Mouse (Mus musculus) MEL (cell line): ENCODE data around the gene 9430097D07Rik. TPM values are rescaled to one million over a fixed set of nuclear protein-coding genes. Genes with fewer than 3 reads are reported as not detected.

Source experiments
- DNase-seq: peaks from one replicate; pipeline ENCODE4 v3.0.0; 2011; ENCODE audit warnings: low read depth, low spot score
- H3K27ac ChIP-seq: 2 replicates; pipeline ENCODE4 v1.5.1; 2012; ENCODE audit warnings: low read depth, mild to moderate bottlenecking, control low read depth, low read length, moderate library complexity; ENCODE audit not compliant: control insufficient read depth
- H3K27me3 ChIP-seq, 2 experiments: fragments of 150-350 bp in 1 of 2; sonication (generic) in 1 of 2; 2 replicates each; pipeline ENCODE4 v1.6.1; 2012; ENCODE audit warnings: low read length in 2 of 2, mild to moderate bottlenecking in 2 of 2, improper control_type of control experiment in 1 of 2, moderate library complexity in 1 of 2; ENCODE audit not compliant: insufficient read depth in 2 of 2, control insufficient read depth in 1 of 2
- H3K36me3 ChIP-seq, 2 experiments: 2 replicates each; pipeline ENCODE4 v1.6.1; 2012 to 2014; ENCODE audit warnings: low read length in 2 of 2, improper control_type of control experiment in 1 of 2, inconsistent platforms in 1 of 2, mild to moderate bottlenecking in 1 of 2; ENCODE audit not compliant: insufficient read depth in 2 of 2, control insufficient read depth in 1 of 2
- H3K4me1 ChIP-seq, 2 experiments: fragments of 150-350 bp in 1 of 2; sonication (generic) in 1 of 2; 2 replicates each; pipeline ENCODE4 v1.6.1; 2012; ENCODE audit warnings: low read length in 2 of 2, improper control_type of control experiment in 1 of 2, mild to moderate bottlenecking in 1 of 2; ENCODE audit not compliant: insufficient read depth in 2 of 2, control insufficient read depth in 1 of 2
- H3K4me3 ChIP-seq, 2 experiments: fragments of 150-350 bp in 1 of 2; sonication (generic) in 1 of 2; 2 replicates each; pipeline ENCODE4 v1.5.1; 2012; ENCODE audit warnings: low read depth in 2 of 2, low read length in 2 of 2, mild to moderate bottlenecking in 2 of 2, moderate library complexity in 2 of 2, control low read depth in 1 of 2, improper control_type of control experiment in 1 of 2; ENCODE audit not compliant: control insufficient read depth in 1 of 2, insufficient read depth in 1 of 2
- H3K79me2 ChIP-seq: 2 replicates; pipeline ENCODE4 v1.6.1; 2012; ENCODE audit warnings: mild to moderate bottlenecking, low read length, moderate library complexity; ENCODE audit not compliant: control insufficient read depth, poor library complexity, insufficient read depth
- H3K9ac ChIP-seq: 2 replicates; pipeline ENCODE4 v1.6.1; 2012; ENCODE audit warnings: low read depth, mild to moderate bottlenecking, control low read depth, low read length, moderate library complexity; ENCODE audit not compliant: control insufficient read depth, poor library complexity, severe bottlenecking
- H3K9me3 ChIP-seq: fragments of 150-350 bp; sonication (generic); replicated peaks from 2 replicates; pipeline ENCODE4 v1.6.1; 2012; ENCODE audit warnings: mild to moderate bottlenecking, low read length, improper control_type of control experiment, moderate library complexity; ENCODE audit not compliant: insufficient read depth
- BHLHE40 ChIP-seq: IDR thresholded peaks from 2 replicates; pipeline ENCODE4 v1.6.1; 2012; ENCODE audit warnings: low read depth, mild to moderate bottlenecking, inconsistent platforms, low read length, improper control_type of control experiment, borderline replicate concordance
- CHD1 ChIP-seq: IDR thresholded peaks from 2 replicates; pipeline ENCODE4 v1.6.1; 2012; ENCODE audit warnings: low read depth, mild to moderate bottlenecking, inconsistent platforms, low read length, improper control_type of control experiment
- E2F4 ChIP-seq: IDR thresholded peaks from 2 replicates; pipeline ENCODE4 v1.6.1; 2011; ENCODE audit warnings: low read depth, low read length, improper control_type of control experiment, borderline replicate concordance
- ELF1 ChIP-seq: IDR thresholded peaks from 2 replicates; pipeline ENCODE4 v1.6.1; 2014; ENCODE audit warnings: low read depth, mild to moderate bottlenecking, inconsistent platforms, low read length, improper control_type of control experiment, moderate library complexity
- GABPA ChIP-seq: IDR thresholded peaks from 2 replicates; pipeline ENCODE4 v1.6.1; 2012; ENCODE audit warnings: low read depth, mild to moderate bottlenecking, inconsistent platforms, low read length, improper control_type of control experiment, moderate library complexity
- HCFC1 ChIP-seq: IDR thresholded peaks from 2 replicates; pipeline ENCODE4 v1.6.1; 2012; ENCODE audit warnings: low read depth, mild to moderate bottlenecking, inconsistent platforms, low read length, improper control_type of control experiment, moderate library complexity
- KAT2A ChIP-seq: conservative IDR thresholded peaks from 2 replicates; pipeline ENCODE4 v1.6.1; 2012; ENCODE audit warnings: low read depth, low read length, improper control_type of control experiment, inconsistent platforms
- MAFK ChIP-seq: IDR thresholded peaks from 2 replicates; pipeline ENCODE4 v1.6.1; 2011; ENCODE audit warnings: low read depth, mild to moderate bottlenecking, low read length, improper control_type of control experiment, borderline replicate concordance
- MAX ChIP-seq: IDR thresholded peaks from 2 replicates; pipeline ENCODE4 v1.6.1; 2011; ENCODE audit warnings: low read length, improper control_type of control experiment
- MEF2A ChIP-seq: IDR thresholded peaks from 2 replicates; pipeline ENCODE4 v1.6.1; 2014; ENCODE audit warnings: low read depth, mild to moderate bottlenecking, inconsistent platforms, low read length, improper control_type of control experiment; ENCODE audit not compliant: poor library complexity, insufficient replicate concordance, severe bottlenecking; ENCODE audit errors: extremely low read depth
- MXI1 ChIP-seq: IDR thresholded peaks from 2 replicates; pipeline ENCODE4 v1.6.1; 2011; ENCODE audit warnings: mild to moderate bottlenecking, low read depth, low read length, improper control_type of control experiment
- MYC ChIP-seq: IDR thresholded peaks from 2 replicates; pipeline ENCODE4 v1.6.1; 2011; ENCODE audit warnings: low read depth, mild to moderate bottlenecking, low read length, improper control_type of control experiment, moderate library complexity
- NELFE ChIP-seq: IDR thresholded peaks from 2 replicates; pipeline ENCODE4 v1.6.1; 2011; ENCODE audit warnings: low read depth, low read length, improper control_type of control experiment
- POLR2A ChIP-seq, 2 experiments: IDR thresholded peaks; 2 replicates each; pipeline ENCODE4 v1.6.1; 2011 to 2012; ENCODE audit warnings: low read length in 2 of 2, mild to moderate bottlenecking in 2 of 2, control low read depth in 1 of 2, improper control_type of control experiment in 1 of 2, low read depth in 1 of 2, moderate library complexity in 1 of 2; ENCODE audit not compliant: control insufficient read depth in 1 of 2, insufficient read depth in 1 of 2, poor library complexity in 1 of 2
- POLR2AphosphoS5 ChIP-seq: IDR thresholded peaks from 2 replicates; pipeline ENCODE4 v1.6.1; 2012; ENCODE audit warnings: low read depth, borderline replicate concordance, mild to moderate bottlenecking, inconsistent platforms, low read length, moderate library complexity, mixed read lengths
- RAD21 ChIP-seq: IDR thresholded peaks from 2 replicates; pipeline ENCODE4 v1.6.1; 2011; ENCODE audit warnings: mild to moderate bottlenecking, low read depth, low read length, improper control_type of control experiment
- RCOR1 ChIP-seq: IDR thresholded peaks from 2 replicates; pipeline ENCODE4 v1.6.1; 2012; ENCODE audit warnings: low read depth, mild to moderate bottlenecking, inconsistent platforms, low read length, improper control_type of control experiment
- SIN3A ChIP-seq: IDR thresholded peaks from 2 replicates; pipeline ENCODE4 v1.6.1; 2012; ENCODE audit warnings: low read length, improper control_type of control experiment, inconsistent platforms
- SMC3 ChIP-seq: IDR thresholded peaks from 2 replicates; pipeline ENCODE4 v1.6.1; 2011; ENCODE audit warnings: low read depth, low read length, improper control_type of control experiment
- TAL1 ChIP-seq: IDR thresholded peaks from 2 replicates; pipeline ENCODE4 v1.6.1; 2012; ENCODE audit warnings: mild to moderate bottlenecking, inconsistent platforms, low read length, moderate library complexity, mixed read lengths
- ZC3H11A ChIP-seq: IDR thresholded peaks from 2 replicates; pipeline ENCODE4 v1.6.1; 2012; ENCODE audit warnings: low read depth, mild to moderate bottlenecking, inconsistent platforms, low read length, improper control_type of control experiment
- polyA plus RNA-seq, 2 experiments: library from polyadenylated mRNA; stranded (reverse) in 1 of 2; unstranded in 1 of 2; fragments of >175 nt in 1 of 2; fragments of >200 nt in 1 of 2; gene quantifications; 2 replicates each; pipeline versions ENCODE4 v1.2.1 to v1.2.4; 2012; ENCODE audit warnings: low replicate concordance in 2 of 2, low read depth in 1 of 2; ENCODE audit not compliant: insufficient read length in 2 of 2, insufficient read depth in 1 of 2, missing spikeins in 1 of 2
- total RNA-seq: library from RNA; depleted of rRNA; stranded (reverse); fragments of 300-350 nt; gene quantifications from 2 replicates; pipeline ENCODE4 v1.2.3, GENCODE M21; 2012

The 9430097D07Rik gene
- total and polyA plus RNA-seq, 3 experiments, result 0.11 to 0.12 TPM; not detected in 1

GRCm38 (mm10) chr2:32547380-32547779 lies 28.1 kb downstream of the 9430097D07Rik start (continued):
- TF ChIP-seq RAD21 (no peak), MEF2A (no peak), HCFC1 (no peak), SIN3A (no peak)
- TF ChIP-seq, all 39 proteins: peak for 0

GRCm38 (mm10) chr2:32546951-32547350 lies 28.5 kb downstream of the 9430097D07Rik start:
- Histone ChIP-seq H3K4me3 (no peak overlapping the region), H3K4me1 (no peaks in the 10 kb centered on the region), H3K36me3 (no peaks in the 10 kb centered on the region), H3K79me2 (no peaks in the 10 kb centered on the region), H3K9ac (no peak overlapping the region), H3K27ac (no peak overlapping the region), H3K27me3 (no peaks in the 10 kb centered on the region), H3K9me3 (no peaks in the 10 kb centered on the region)
- no peak for DNase-seq
- TF ChIP-seq MEF2A, result no peak

- no peaks in the 10 kb centered on the region for H3K79me2 ChIP-seq
- no peak for TF ChIP-seq KAT2A
- TF ChIP-seq SMC3, result no peak
- no peak for TF ChIP-seq HCFC1
- TF ChIP-seq CHD1, result no peak
- no peak for TF ChIP-seq TAL1
- no peak overlapping the region for H3K4me3 ChIP-seq
- H3K9ac ChIP-seq, result no peak overlapping the region
- H3K9me3 ChIP-seq, result no peaks in the 10 kb centered on the region
- DNase-seq, result no peak
- H3K4me1 ChIP-seq, result no peaks in the 10 kb centered on the region
- no peaks in the 10 kb centered on the region for H3K36me3 ChIP-seq
- H3K27me3 ChIP-seq, result no peaks in the 10 kb centered on the region
- H3K27ac ChIP-seq, result no peak overlapping the region
Observed at GRCm38 (mm10) chr2:32543031-32543449, 32.4 kb downstream of the 9430097D07Rik start.

GRCm38 (mm10) chr2:32541986-32542573 lies 33.4 kb downstream of the 9430097D07Rik start:
- H3K9me3 ChIP-seq, result no peaks in the 10 kb centered on the region
- peaks cover 0 to 6% of the 10 kb centered on the region in 2 experiments; a peak in 2 of 4 replicates for H3K36me3 ChIP-seq
- TF ChIP-seq POLR2A (IDR thresholded peaks at IDR 0.05; ENCODE audit: control insufficient read depth in 1 of 2, insufficient read depth in 1 of 2, low read depth in 1 of 2, low read length in 2 of 2, poor library complexity in 1 of 2) (no peak), POLR2AphosphoS5 (no peak), SIN3A (no peak), MXI1 (no peak), RAD21 (no peak), MAFK (no peak), MYC (no peak), BHLHE40 (no peak), ZC3H11A (no peak), GABPA (no peak), RCOR1 (no peak), HCFC1 (no peak), SMC3 (no peak), E2F4 (no peak), ELF1 (no peak), NELFE (no peak), MAX (no peak)
- no peak overlapping the region for H3K27ac ChIP-seq
- no peaks in the 10 kb centered on the region for H3K27me3 ChIP-seq
- peak; percentile 44 for DNase-seq
- no peaks in the 10 kb centered on the region for H3K79me2 ChIP-seq
- H3K4me1 ChIP-seq, result peaks cover 1 to 8% of the 10 kb centered on the region in 2 experiments; a peak in 2 of 4 replicates
- H3K4me3 ChIP-seq, result no peak overlapping the region
- H3K9ac ChIP-seq, result no peak overlapping the region
